Mouse (Mus musculus) myocyte (in vitro differentiated cells): ENCODE data around the gene Ipcef1. TPM values are rescaled to one million over a fixed set of nuclear protein-coding genes. Genes with fewer than 3 reads are reported as not detected.

Experiments
- H3K27me3 ChIP-seq: one replicate; pipeline ENCODE4 v1.6.1; 2011; ENCODE audit not compliant: control insufficient read depth, insufficient read depth, insufficient read length
- H3K36me3 ChIP-seq: one replicate; pipeline ENCODE4 v1.6.1; 2011; ENCODE audit not compliant: control insufficient read depth, insufficient read depth
- H3K4me2 ChIP-seq: one replicate; pipeline ENCODE4 v1.6.1; 2011; ENCODE audit warnings: low read depth, control low read depth
- H3K4me3 ChIP-seq: one replicate; pipeline ENCODE4 v1.5.1; 2011; ENCODE audit warnings: mild to moderate bottlenecking, control low read depth, moderate library complexity
- H3K79me2 ChIP-seq: one replicate; pipeline ENCODE4 v1.6.1; 2011; ENCODE audit not compliant: control insufficient read depth, insufficient read depth
- H3ac ChIP-seq: one replicate; pipeline ENCODE4 v1.6.1; 2011; ENCODE audit not compliant: control insufficient read depth, insufficient read length
- CEBPB ChIP-seq: IDR thresholded peaks from 2 replicates; pipeline ENCODE4 v1.6.1; 2011; ENCODE audit warnings: mild to moderate bottlenecking, moderate library complexity; ENCODE audit not compliant: poor library complexity, insufficient read depth, severe bottlenecking
- E2F4 ChIP-seq: IDR thresholded peaks from one replicate; pipeline ENCODE4 v1.6.1; 2011; ENCODE audit warnings: mild to moderate bottlenecking, control low read depth, moderate library complexity; ENCODE audit not compliant: insufficient read depth
- MAX ChIP-seq: IDR thresholded peaks from one replicate; pipeline ENCODE4 v1.6.1; 2011; ENCODE audit warnings: low read depth, mild to moderate bottlenecking, control low read depth
- MYOD1 ChIP-seq, 3 experiments: IDR thresholded peaks; one replicate each; pipeline ENCODE4 v1.6.1; 2011; ENCODE audit warnings: control low read depth in 2 of 3, low read depth in 2 of 3, mild to moderate bottlenecking in 2 of 3, moderate library complexity in 1 of 3; ENCODE audit not compliant: insufficient read length in 2 of 3, control insufficient read depth in 1 of 3
- MYOG ChIP-seq, 3 experiments: IDR thresholded peaks; one replicate each; pipeline ENCODE4 v1.6.1; 2011; ENCODE audit warnings: control low read depth in 2 of 3, low read depth in 2 of 3, mild to moderate bottlenecking in 2 of 3; ENCODE audit not compliant: insufficient read length in 2 of 3, control insufficient read depth in 1 of 3, insufficient read depth in 1 of 3
- POLR2A ChIP-seq: IDR thresholded peaks from one replicate; pipeline ENCODE4 v1.6.1; 2011; ENCODE audit warnings: low read depth, mild to moderate bottlenecking, control low read depth, moderate library complexity; ENCODE audit not compliant: insufficient read length
- POLR2AphosphoS2 ChIP-seq: IDR thresholded peaks from one replicate; pipeline ENCODE4 v1.6.1; 2011; ENCODE audit warnings: low read depth, control low read depth; ENCODE audit not compliant: insufficient read length
- REST ChIP-seq: IDR thresholded peaks from one replicate; pipeline ENCODE4 v1.6.1; 2011; ENCODE audit warnings: mild to moderate bottlenecking, control low read depth, moderate library complexity; ENCODE audit not compliant: insufficient read depth, insufficient read length
- SRF ChIP-seq: IDR thresholded peaks from one replicate; pipeline ENCODE4 v1.6.1; 2011; ENCODE audit warnings: low read depth; ENCODE audit not compliant: control insufficient read depth, insufficient read length
- TCF12 ChIP-seq: IDR thresholded peaks from one replicate; pipeline ENCODE4 v1.6.1; 2011; ENCODE audit warnings: mild to moderate bottlenecking, control low read depth; ENCODE audit not compliant: poor library complexity, insufficient read depth, severe bottlenecking
- TCF3 ChIP-seq: IDR thresholded peaks from one replicate; pipeline ENCODE4 v1.6.1; 2011; ENCODE audit warnings: low read depth, control low read depth; ENCODE audit not compliant: insufficient read length
- USF1 ChIP-seq: IDR thresholded peaks from one replicate; pipeline ENCODE4 v1.6.1; 2011; ENCODE audit warnings: low read depth, mild to moderate bottlenecking, control low read depth, moderate library complexity
- polyA plus RNA-seq: library from polyadenylated mRNA; unstranded; fragments of >200 nt; fragmentation: generic; extraction: Trizol; gene quantifications from one replicate; pipeline ENCODE4 v1.2.1, GENCODE M21; 2012; ENCODE audit warnings: missing spikeins

Ipcef1 gene
- polyA plus RNA-seq, 1 experiment, result not detected

DNA sequence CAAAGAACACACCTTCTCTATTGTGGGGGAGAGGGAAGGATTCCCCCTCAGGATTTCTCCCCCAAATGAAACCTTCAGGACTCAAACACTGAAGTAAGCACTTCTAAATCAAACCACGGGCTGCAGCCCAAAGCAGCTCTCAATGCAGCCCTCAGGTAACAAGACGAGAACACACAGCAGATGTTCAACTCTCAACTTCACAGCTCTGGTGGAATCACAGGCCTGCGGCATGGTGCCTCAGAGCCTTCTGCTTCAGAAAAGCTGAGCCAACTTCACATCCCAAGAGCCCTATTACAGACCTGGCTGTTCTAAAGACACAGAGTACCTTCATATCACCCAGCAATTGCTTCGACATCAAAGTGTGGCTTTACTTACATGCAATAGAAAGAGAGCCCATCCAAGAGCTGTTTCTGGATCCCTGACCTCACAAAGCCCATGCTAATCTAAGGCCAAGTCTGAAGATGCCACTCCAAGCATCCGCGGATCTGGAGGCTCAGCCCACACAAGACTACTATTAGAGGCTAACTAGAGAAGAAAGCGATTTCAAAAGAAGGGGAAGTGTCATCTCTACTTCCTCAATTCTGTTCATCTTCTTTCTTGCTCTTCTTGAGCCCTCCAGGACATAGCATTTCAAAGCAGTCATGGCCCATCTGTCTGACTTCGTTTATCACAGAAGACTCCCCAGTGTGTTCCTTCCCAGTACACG is 11.6 kb upstream of the Ipcef1 start:
- H3ac ChIP-seq, result no peak overlapping the region
- TF ChIP-seq CEBPB (no peak), TCF3 (no peak), REST (no peak), TCF12 (no peak)
- H3K79me2 ChIP-seq, result no peaks in the 10 kb centered on the region
- H3K27me3 ChIP-seq, result no peaks in the 10 kb centered on the region
- H3K4me3 ChIP-seq, result no peak overlapping the region
- H3K36me3 ChIP-seq, result no peaks in the 10 kb centered on the region
- no peak overlapping the region for H3K4me2 ChIP-seq

DNA sequence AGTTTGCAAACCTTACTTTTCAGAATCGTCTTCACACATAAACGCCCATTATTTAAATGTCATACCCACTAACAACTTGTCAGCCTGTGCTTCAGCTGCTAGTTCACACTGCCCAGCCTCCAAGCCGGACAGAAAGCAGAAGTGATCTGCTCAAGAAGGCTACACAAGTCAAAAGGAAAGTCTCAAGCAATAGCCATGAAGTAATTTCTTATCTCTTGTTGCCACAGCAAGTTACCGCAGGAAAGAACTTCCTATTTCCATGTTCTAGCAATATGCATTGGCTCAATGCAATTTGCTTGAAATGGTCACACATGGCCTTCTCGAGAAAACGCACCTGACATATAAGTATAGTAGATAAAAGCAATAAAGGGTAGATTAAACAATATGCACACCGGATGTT is 10.7 kb upstream of the Ipcef1 start:
- H3K27me3 ChIP-seq, result no peaks in the 10 kb centered on the region
- no peaks in the 10 kb centered on the region for H3K36me3 ChIP-seq
- no peak overlapping the region for H3K4me2 ChIP-seq
- no peak overlapping the region for H3ac ChIP-seq
- H3K4me3 ChIP-seq, result no peak overlapping the region
- TF ChIP-seq TCF3 (no peak), REST (no peak), USF1 (no peak), MYOG (IDR thresholded peaks at IDR 0.05; ENCODE audit: control insufficient read depth in 1 of 3, insufficient read depth in 1 of 3, insufficient read length in 2 of 3, low read depth in 2 of 3) (no peak), CEBPB (no peak), MAX (no peak)
- no peaks in the 10 kb centered on the region for H3K79me2 ChIP-seq

DNA sequence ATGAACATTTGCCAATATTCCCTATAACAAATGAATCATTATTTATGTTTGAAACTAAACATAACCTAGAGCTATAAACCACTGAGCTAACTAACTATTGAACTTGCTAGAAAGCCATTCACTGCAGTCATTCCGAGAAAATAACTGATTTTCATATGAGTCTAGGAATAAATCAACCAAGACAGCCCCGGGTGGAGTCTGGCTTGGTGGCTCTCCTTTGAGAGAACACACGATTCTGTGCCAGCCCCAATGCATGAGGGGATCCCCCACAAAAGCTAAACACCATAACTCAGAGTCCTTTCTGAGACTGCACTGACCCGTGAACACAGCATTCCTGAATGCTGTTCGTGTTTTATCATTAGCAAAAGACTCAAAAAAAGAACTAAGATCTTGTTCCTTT is 8.0 kb upstream of the Ipcef1 start:
- Histone ChIP-seq H3K4me2 (no peak overlapping the region), H3K79me2 (no peaks in the 10 kb centered on the region), H3K4me3 (no peak overlapping the region), H3K36me3 (no peaks in the 10 kb centered on the region), H3K27me3 (no peaks in the 10 kb centered on the region), H3ac (no peak overlapping the region)
- no peak for TF ChIP-seq USF1

DNA sequence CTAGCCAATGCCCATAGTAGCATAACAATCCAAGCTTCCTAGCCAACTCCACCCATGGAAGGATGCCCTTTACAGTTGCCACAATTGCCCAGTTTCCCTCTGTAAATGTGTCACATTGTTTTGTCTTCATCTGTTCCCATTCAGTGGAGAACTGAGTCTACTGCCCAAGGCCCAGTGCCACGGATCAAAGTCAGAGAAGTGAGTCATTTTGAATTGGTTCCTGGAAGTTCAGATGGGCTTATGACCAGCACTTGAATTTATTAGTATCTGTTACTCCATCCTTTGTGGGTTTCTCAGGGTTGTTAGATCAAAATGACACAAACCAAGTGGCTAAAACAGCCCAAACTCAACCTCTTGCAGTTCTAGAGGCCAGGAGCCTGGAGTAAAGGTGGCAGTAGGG is 5.3 kb upstream of the Ipcef1 start:
- Histone ChIP-seq H3K4me2 (no peak overlapping the region), H3K79me2 (no peaks in the 10 kb centered on the region), H3ac (no peak overlapping the region), H3K36me3 (no peaks in the 10 kb centered on the region), H3K27me3 (no peaks in the 10 kb centered on the region), H3K4me3 (no peak overlapping the region)
- TF ChIP-seq POLR2AphosphoS2 (no peak), USF1 (no peak), E2F4 (no peak), SRF (no peak), POLR2A (no peak), REST (no peak), MYOD1 (IDR thresholded peaks at IDR 0.05; ENCODE audit: control insufficient read depth in 1 of 3, insufficient read length in 2 of 3, low read depth in 2 of 3) (no peak)

DNA sequence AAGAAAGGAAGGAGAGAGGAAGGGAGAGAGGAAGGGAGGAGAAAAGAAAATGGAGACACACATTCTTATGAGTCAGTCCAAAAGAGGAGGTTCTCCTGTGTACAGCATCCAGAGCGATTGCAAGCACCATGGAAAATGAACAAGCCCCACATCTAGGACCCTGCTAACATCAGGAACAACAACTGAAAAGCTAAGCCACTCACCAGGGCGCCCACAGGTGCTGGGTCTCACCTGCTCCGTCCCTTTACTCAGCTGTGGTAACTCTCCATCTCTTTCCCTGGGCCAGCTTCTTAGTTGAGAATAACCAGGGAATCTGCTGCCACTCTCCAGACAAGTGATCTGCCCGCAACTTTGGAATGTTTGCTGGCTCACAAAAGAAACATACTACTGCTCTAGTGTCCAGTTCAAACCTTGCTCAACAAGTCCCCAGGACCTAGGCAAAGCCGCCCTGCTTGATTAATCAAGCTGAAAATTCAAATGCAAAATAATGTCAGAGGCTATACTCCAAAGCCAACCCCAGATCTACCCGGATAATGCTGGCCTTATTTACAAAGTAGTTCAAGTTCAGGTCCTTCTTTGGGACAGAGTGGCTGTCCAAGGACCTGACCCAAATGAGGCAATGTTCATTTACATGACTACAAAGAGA is 2.4 kb upstream of the Ipcef1 start:
- no peak overlapping the region for H3K4me2 ChIP-seq
- H3ac ChIP-seq, result no peak overlapping the region
- TF ChIP-seq CEBPB (no peak), POLR2AphosphoS2 (no peak), E2F4 (no peak), MYOG (IDR thresholded peaks at IDR 0.05; ENCODE audit: control insufficient read depth in 1 of 3, insufficient read depth in 1 of 3, insufficient read length in 2 of 3, low read depth in 2 of 3) (no peak), REST (no peak), MYOD1 (IDR thresholded peaks at IDR 0.05; ENCODE audit: control insufficient read depth in 1 of 3, insufficient read length in 2 of 3, low read depth in 2 of 3) (no peak), MAX (no peak), POLR2A (no peak), SRF (no peak), USF1 (no peak), TCF12 (no peak), TCF3 (no peak)
- H3K79me2 ChIP-seq, result no peaks in the 10 kb centered on the region
- no peaks in the 10 kb centered on the region for H3K27me3 ChIP-seq
- H3K36me3 ChIP-seq, result no peaks in the 10 kb centered on the region
- no peak overlapping the region for H3K4me3 ChIP-seq
